Mouse (Mus musculus) spleen, adult 2 months (tissue): ENCODE data around the gene Mybpc1. TPM values are rescaled to one million over a fixed set of nuclear protein-coding genes. Genes with fewer than 3 reads are reported as not detected.
A peak's percentile ranks its signal among the peaks of the same experiment; 100 is the strongest.
"Not testable (repeated sequence)": the region's sequence is repeated elsewhere in the genome, so short reads cannot be mapped to it uniquely, and the experiment has no call there.

Source experiments
- DNase-seq, 2 experiments: peaks; one replicate each; pipeline versions ENCODE4 v3.0.0 to v3.0.0-alpha.2; 2012 to 2021; ENCODE audit warnings: low spot score in 2 of 2, low read depth in 1 of 2
- H3K27ac ChIP-seq: fragments of 200-500 bp; 2 replicates; pipeline ENCODE4 v1.5.1; 2012; ENCODE audit warnings: low read length, inconsistent platforms; ENCODE audit not compliant: insufficient read depth
- H3K27me3 ChIP-seq: fragments of 200-500 bp; 2 replicates; pipeline ENCODE4 v1.6.1; 2012; ENCODE audit warnings: mild to moderate bottlenecking, moderate library complexity, low read length, inconsistent platforms; ENCODE audit not compliant: control insufficient read depth, insufficient read depth
- H3K36me3 ChIP-seq: fragments of 200-500 bp; 2 replicates; pipeline ENCODE4 v1.6.1; 2012; ENCODE audit warnings: mild to moderate bottlenecking, low read length, inconsistent platforms; ENCODE audit not compliant: control insufficient read depth, insufficient read depth
- H3K4me1 ChIP-seq: fragments of 200-500 bp; 2 replicates; pipeline ENCODE4 v1.6.1; 2011; ENCODE audit warnings: inconsistent platforms; ENCODE audit not compliant: control insufficient read depth, insufficient read depth, insufficient read length
- H3K4me3 ChIP-seq: fragments of 200-500 bp; 2 replicates; pipeline ENCODE4 v1.5.1; 2011; ENCODE audit warnings: mild to moderate bottlenecking, inconsistent platforms; ENCODE audit not compliant: insufficient read depth, insufficient read length; ENCODE audit errors: extremely low read depth
- CTCF ChIP-seq: fragments of 200-500 bp; IDR thresholded peaks from 2 replicates; pipeline ENCODE4 v1.5.1; 2011; ENCODE audit warnings: mild to moderate bottlenecking, inconsistent platforms; ENCODE audit not compliant: insufficient read depth, insufficient read length, insufficient replicate concordance; ENCODE audit errors: extremely low read depth
- POLR2A ChIP-seq: fragments of 200-500 bp; IDR thresholded peaks from 2 replicates; pipeline ENCODE4 v1.6.1; 2011; ENCODE audit warnings: low read depth, low read length, inconsistent platforms
- WGBS: fragments of 180-500 bp; shearing (Covaris S2); methylation state at CpG from one replicate; pipeline ENCODE4 v1.1.7; 2018; 5-methylcytosine and 5-hydroxymethylcytosine counted together
- polyA plus RNA-seq: library from polyadenylated mRNA; depleted of rRNA; stranded (reverse); fragments of >200 nt; gene quantifications from 2 replicates; pipeline ENCODE4 v1.2.3, GENCODE M21; 2012

Gene Mybpc1
- polyA plus RNA-seq, 1 experiment: 1.0 TPM

GRCm38 (mm10) chr10:88522795-88523194 lies 82.2 kb downstream of the Mybpc1 start:
- Histone ChIP-seq H3K27me3 (no peaks in the 10 kb centered on the region), H3K36me3 (no peaks in the 10 kb centered on the region), H3K4me3 (no peak overlapping the region), H3K27ac (no peak overlapping the region), H3K4me1 (no peaks in the 10 kb centered on the region)
- DNase-seq: no peak
- WGBS: 92% methylated on average over 8 of the region's 8 CpGs
- TF ChIP-seq CTCF (no peak), POLR2A (no peak)

- not testable (repeated sequence) for H3K4me3 ChIP-seq, H3K4me1 ChIP-seq, H3K27me3 ChIP-seq, DNase-seq, H3K36me3 ChIP-seq, H3K27ac ChIP-seq
- WGBS: 91% methylated on average over 7 of the region's 7 CpGs
Measured at GRCm38 (mm10) chr10:88515049-88515448, 89.9 kb downstream of the Mybpc1 start.

GRCm38 (mm10) chr10:88514495-88514894 lies 90.5 kb downstream of the Mybpc1 start:
- no peaks in the 10 kb centered on the region for H3K27me3 ChIP-seq
- H3K4me3 ChIP-seq: no peak overlapping the region
- no peaks in the 10 kb centered on the region for H3K4me1 ChIP-seq
- TF ChIP-seq CTCF (0 out of 2 replicates have a peak, but pooled peaks have one; percentile 3), POLR2A (no peak)
- 53% methylated on average over 2 of the region's 2 CpGs for WGBS
- DNase-seq: no peak
- H3K27ac ChIP-seq: no peak overlapping the region
- no peaks in the 10 kb centered on the region for H3K36me3 ChIP-seq

GRCm38 (mm10) chr10:88513574-88514135 lies 91.3 kb downstream of the Mybpc1 start:
- H3K4me1 ChIP-seq: no peaks in the 10 kb centered on the region
- H3K4me3 ChIP-seq: no peak overlapping the region
- no peaks in the 10 kb centered on the region for H3K27me3 ChIP-seq
- H3K27ac ChIP-seq: no peak overlapping the region
- no peak for DNase-seq
- WGBS: 60% methylated on average over 8 of the region's 8 CpGs
- H3K36me3 ChIP-seq: no peaks in the 10 kb centered on the region
- TF ChIP-seq CTCF: no peak
- TF ChIP-seq POLR2A: no peak

GRCm38 (mm10) chr10:88511355-88511754 lies 93.6 kb downstream of the Mybpc1 start:
- Histone ChIP-seq H3K4me3 (no peak overlapping the region), H3K36me3 (no peaks in the 10 kb centered on the region), H3K27ac (no peak overlapping the region), H3K4me1 (no peaks in the 10 kb centered on the region), H3K27me3 (no peaks in the 10 kb centered on the region)
- TF ChIP-seq CTCF (no peak), POLR2A (no peak)
- no peak for DNase-seq
- WGBS: 93% methylated on average over 9 of the region's 9 CpGs

- Histone ChIP-seq H3K4me3 (no peak overlapping the region), H3K4me1 (no peaks in the 10 kb centered on the region), H3K36me3 (no peaks in the 10 kb centered on the region), H3K27me3 (no peaks in the 10 kb centered on the region), H3K27ac (no peak overlapping the region)
- 85% methylated on average over 12 of the region's 12 CpGs for WGBS
- no peak for TF ChIP-seq POLR2A
- TF ChIP-seq CTCF: no peak
- no peak for DNase-seq
Measured at GRCm38 (mm10) chr10:88510503-88511271, 94.3 kb downstream of the Mybpc1 start.

GRCm38 (mm10) chr10:88507691-88508143 lies 97.2 kb downstream of the Mybpc1 start:
- TF ChIP-seq CTCF (no peak), POLR2A (no peak)
- H3K4me1 ChIP-seq: no peaks in the 10 kb centered on the region
- no peak overlapping the region for H3K4me3 ChIP-seq
- H3K36me3 ChIP-seq: no peaks in the 10 kb centered on the region
- WGBS: 87% methylated on average over 7 of the region's 7 CpGs
- no peak for DNase-seq
- H3K27me3 ChIP-seq: no peaks in the 10 kb centered on the region
- no peak overlapping the region for H3K27ac ChIP-seq
